Mouse (Mus musculus) forebrain, embryonic 13.5 days (tissue): ENCODE measurements at regions not wholly inside any gene's neighbourhood (a gene's known extent, or its start where the extent isn't known, plus 50 kb on each side); places are given as distances from the start of the nearest gene placed in this dataset.

Source experiments
- ATAC-seq: fragments of 200-750 bp; cut with Nextera tagmentation; 2 replicates; pipeline ENCODE4 v1.8.0; 2017
- H3K27ac ChIP-seq: fragments of 300-500 bp; sonication (generic); 2 replicates; pipeline ENCODE4 v1.5.1; 2015; ENCODE audit warnings: inconsistent platforms, mild to moderate bottlenecking, moderate library complexity
- H3K27me3 ChIP-seq: fragments of 300-500 bp; sonication (generic); 2 replicates; pipeline ENCODE4 v1.6.1; 2015; ENCODE audit warnings: mild to moderate bottlenecking, inconsistent platforms
- H3K36me3 ChIP-seq: fragments of 300-500 bp; sonication (generic); 2 replicates; pipeline ENCODE4 v1.6.1; 2015; ENCODE audit warnings: mild to moderate bottlenecking, inconsistent platforms; ENCODE audit not compliant: poor library complexity, severe bottlenecking
- H3K4me1 ChIP-seq: fragments of 300-500 bp; sonication (generic); 2 replicates; pipeline ENCODE4 v1.6.1; 2015; ENCODE audit warnings: inconsistent platforms
- H3K4me2 ChIP-seq: fragments of 300-500 bp; sonication (generic); 2 replicates; pipeline ENCODE4 v1.6.1; 2015; ENCODE audit warnings: inconsistent platforms, mild to moderate bottlenecking, moderate library complexity
- H3K4me3 ChIP-seq: fragments of 300-500 bp; sonication (generic); 2 replicates; pipeline ENCODE4 v1.5.1; 2015; ENCODE audit warnings: mild to moderate bottlenecking, inconsistent platforms
- H3K9ac ChIP-seq: fragments of 300-500 bp; sonication (generic); 2 replicates; pipeline ENCODE4 v1.6.1; 2015; ENCODE audit warnings: mild to moderate bottlenecking, inconsistent platforms
- H3K9me3 ChIP-seq: fragments of 300-500 bp; sonication (generic); replicated peaks from 2 replicates; pipeline ENCODE4 v1.6.1; 2016; ENCODE audit warnings: inconsistent platforms
- WGBS: fragments of 180-500 bp; shearing (Covaris S2); methylation state at CpG from one replicate; pipeline ENCODE4 v1.1.7; 2015; 5-methylcytosine and 5-hydroxymethylcytosine counted together

DNA sequence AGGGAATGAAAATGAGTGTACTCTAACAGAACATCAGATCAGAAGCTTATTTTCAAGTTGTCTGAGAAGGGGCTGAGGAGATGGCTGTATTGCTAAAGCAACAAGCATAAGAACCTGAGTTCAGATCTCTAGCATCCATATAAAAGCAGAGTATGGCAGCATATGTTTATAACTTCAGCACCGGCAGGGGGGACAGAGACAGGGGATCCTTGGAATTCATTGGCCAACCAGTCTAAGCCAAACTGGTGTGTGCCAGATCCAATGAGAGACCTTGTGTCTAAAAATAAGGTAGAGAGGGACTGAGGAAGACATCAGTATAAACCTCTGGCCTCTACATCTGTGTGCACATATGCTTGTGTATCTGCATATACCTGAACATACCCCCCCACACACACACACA is 61.0 kb upstream of the Gnao1 start:
- Histone ChIP-seq H3K27ac (no peak overlapping the region), H3K9me3 (no peaks in the 10 kb centered on the region), H3K4me2 (no peak overlapping the region), H3K36me3 (no peaks in the 10 kb centered on the region), H3K9ac (no peak overlapping the region), H3K4me3 (no peak overlapping the region), H3K4me1 (0 out of 2 replicates have a peak, but pooled peaks cover 9% of the 10 kb centered on the region), H3K27me3 (no peaks in the 10 kb centered on the region)
- WGBS = 60% methylated on average over 1 of the region's 1 CpGs
- ATAC-seq = no peak

- H3K9me3 ChIP-seq = no peaks in the 10 kb centered on the region
- H3K4me2 ChIP-seq = no peak overlapping the region
- no peaks in the 10 kb centered on the region for H3K27me3 ChIP-seq
- H3K4me1 ChIP-seq = 0 out of 2 replicates have a peak, but pooled peaks cover 5% of the 10 kb centered on the region
- ATAC-seq = no peak
- no peaks in the 10 kb centered on the region for H3K36me3 ChIP-seq
- H3K27ac ChIP-seq = no peak overlapping the region
- WGBS = 20% methylated on average over 2 of the region's 2 CpGs
- H3K4me3 ChIP-seq = no peak overlapping the region
- no peak overlapping the region for H3K9ac ChIP-seq
Measured at GRCm38 (mm10) chr8:93750921-93751320, 58.8 kb upstream of the Gnao1 start.

DNA sequence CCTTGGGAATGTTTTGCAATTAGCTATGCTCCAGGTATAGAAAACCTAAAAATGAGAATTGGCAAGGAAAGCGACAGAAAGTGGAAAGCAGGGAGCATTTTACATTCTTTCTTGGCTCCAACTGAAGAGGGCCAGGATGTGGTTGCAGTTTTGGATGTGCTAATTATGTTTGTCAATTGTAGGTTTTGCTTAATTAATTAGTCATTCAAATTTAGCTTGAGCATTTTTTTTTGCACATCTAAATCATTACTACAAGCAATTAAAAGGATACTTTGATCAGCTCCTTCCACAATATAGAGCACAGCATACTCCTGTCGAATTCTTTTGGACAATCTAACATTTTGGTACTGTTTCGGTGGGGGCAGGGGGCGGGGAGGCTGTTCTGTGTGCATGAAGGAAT is 53.8 kb upstream of the Gnao1 start:
- no peaks in the 10 kb centered on the region for H3K9me3 ChIP-seq
- H3K27ac ChIP-seq = no peak overlapping the region
- 66% methylated on average over 4 of the region's 4 CpGs for WGBS
- no peak overlapping the region for H3K4me2 ChIP-seq
- H3K4me3 ChIP-seq = no peak overlapping the region
- no peak for ATAC-seq
- 0 out of 2 replicates have a peak, but pooled peaks cover 5% of the 10 kb centered on the region for H3K4me1 ChIP-seq
- H3K36me3 ChIP-seq = no peaks in the 10 kb centered on the region
- H3K27me3 ChIP-seq = no peaks in the 10 kb centered on the region
- no peak overlapping the region for H3K9ac ChIP-seq
